Mouse (Mus musculus): ENCODE results near the gene Sp3. TPM values are rescaled to one million over a fixed set of nuclear protein-coding genes. Genes with fewer than 3 reads are reported as not detected.

Sp3 gene
- polyA plus RNA-seq, 1 experiment from 2014 or later: 59.4 TPM

DNA sequence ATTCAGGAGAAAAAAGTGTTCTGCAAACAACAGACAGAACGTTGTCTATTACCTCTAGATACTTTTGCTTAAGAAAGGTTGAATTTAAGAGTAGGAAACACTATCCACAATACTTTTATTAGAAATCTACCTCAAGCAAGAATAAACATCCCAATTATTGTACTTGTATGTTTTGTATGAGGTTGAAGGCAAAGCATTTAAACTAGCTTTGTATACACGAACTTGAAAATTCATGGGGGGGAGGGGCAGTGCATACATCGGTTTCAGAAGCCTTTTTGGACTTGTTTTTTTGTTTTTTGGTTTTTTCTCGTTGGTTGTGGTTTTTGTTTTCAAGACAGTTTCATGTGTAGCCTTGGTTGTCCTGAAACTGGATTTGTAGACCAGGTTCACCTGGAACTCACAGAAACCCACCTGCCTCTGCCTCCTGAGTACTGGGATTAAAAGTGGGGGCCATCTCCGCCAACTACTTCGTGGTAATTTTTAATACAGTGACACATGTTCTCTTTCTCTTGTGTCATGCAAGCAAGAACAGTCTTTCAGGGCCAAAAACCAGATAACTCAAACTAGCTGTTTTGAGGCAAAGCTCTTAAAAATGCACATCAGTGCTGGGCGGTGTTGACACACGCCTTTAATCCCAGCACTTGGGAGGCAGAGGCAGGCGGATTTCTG is 1.3 kb upstream of the Sp3 start:
- H3K4me2 ChIP-seq (ENCODE audit: low read depth, low read length): peak overlapping the region; percentile 72
- H3K4me1 ChIP-seq (replicated peaks; ENCODE audit: control insufficient read depth, insufficient read depth, low read length): peaks cover 5% of the 10 kb centered on the region; the same call in 1 of the 2 replicates
- H3K36me3 ChIP-seq (ENCODE audit: control insufficient read depth, insufficient read depth, low read length): no peaks in the 10 kb centered on the region
- ATAC-seq (ENCODE audit: low read depth): no peak
- H3K27me3 ChIP-seq (ENCODE audit: control insufficient read depth, insufficient read depth, low read depth, low read length): no peaks in the 10 kb centered on the region
- WGBS: 73% methylated on average over 9 of the region's 9 CpGs
- no peaks in the 10 kb centered on the region for H3K9me3 ChIP-seq (ENCODE audit: control insufficient read depth, low read length)
- no peak overlapping the region; the same call in 1 of the 2 replicates for H3K4me3 ChIP-seq (ENCODE audit: low read length)
- H3K9ac ChIP-seq (ENCODE audit: low read length): no peak overlapping the region
- peak overlapping the region; percentile 100; the same call in 1 of the 2 replicates for H3K27ac ChIP-seq (ENCODE audit: low read length)

DNA sequence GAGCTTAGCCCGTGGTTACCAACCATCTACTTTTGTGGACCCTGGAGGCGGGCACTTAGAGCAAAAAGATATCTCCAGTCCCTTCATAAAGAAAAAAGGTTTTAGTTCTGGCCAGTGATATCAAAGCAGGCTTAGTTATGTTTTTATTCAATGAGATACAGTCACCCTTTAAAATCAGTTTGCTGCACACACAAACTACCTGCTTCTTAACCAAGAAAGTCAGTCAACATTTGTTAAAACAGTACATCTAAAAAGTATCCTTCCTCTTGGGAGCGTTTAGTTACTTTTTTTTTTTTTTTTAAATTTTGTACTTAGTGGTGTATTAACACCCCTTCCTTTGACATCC is 802 bp upstream of the Sp3 start:
- H3K36me3 ChIP-seq (ENCODE audit: control insufficient read depth, insufficient read depth, low read length): no peaks in the 10 kb centered on the region
- H3K27ac ChIP-seq (ENCODE audit: low read length): peak overlapping the region; percentile 100
- no peaks in the 10 kb centered on the region for H3K27me3 ChIP-seq (ENCODE audit: control insufficient read depth, insufficient read depth, low read depth, low read length)
- peak overlapping the region; percentile 100 for H3K9ac ChIP-seq (ENCODE audit: low read length)
- 7% methylated on average over 3 of the region's 3 CpGs for WGBS
- peaks cover 8% of the 10 kb centered on the region for H3K4me1 ChIP-seq (replicated peaks; ENCODE audit: control insufficient read depth, insufficient read depth, low read length)
- no peaks in the 10 kb centered on the region for H3K9me3 ChIP-seq (ENCODE audit: control insufficient read depth, low read length)
- no peak for ATAC-seq (ENCODE audit: low read depth)
- peak overlapping the region; percentile 99 for H3K4me3 ChIP-seq (ENCODE audit: low read length)
- H3K4me2 ChIP-seq (ENCODE audit: low read depth, low read length): peak overlapping the region; percentile 72

- Histone ChIP-seq H3K36me3 (ENCODE audit: control insufficient read depth, insufficient read depth, low read length) (no peaks in the 10 kb centered on the region), H3K9ac (ENCODE audit: low read length) (peak overlapping the region; percentile 100), H3K4me1 (replicated peaks; ENCODE audit: control insufficient read depth, insufficient read depth, low read length) (peaks cover 15% of the 10 kb centered on the region), H3K4me2 (ENCODE audit: low read depth, low read length) (peak overlapping the region; percentile 62), H3K9me3 (ENCODE audit: control insufficient read depth, low read length) (no peaks in the 10 kb centered on the region), H3K27me3 (ENCODE audit: control insufficient read depth, insufficient read depth, low read depth, low read length) (no peaks in the 10 kb centered on the region), H3K4me3 (ENCODE audit: low read length) (peak overlapping the region; percentile 99), H3K27ac (ENCODE audit: low read length) (peak overlapping the region; percentile 100)
- peak; percentile 81 for ATAC-seq (ENCODE audit: low read depth)
- WGBS: 0% methylated on average over 21 of the region's 54 CpGs
Measured at GRCm38 (mm10) chr2:72979659-72980071, 581 bp downstream of the Sp3 start.

DNA sequence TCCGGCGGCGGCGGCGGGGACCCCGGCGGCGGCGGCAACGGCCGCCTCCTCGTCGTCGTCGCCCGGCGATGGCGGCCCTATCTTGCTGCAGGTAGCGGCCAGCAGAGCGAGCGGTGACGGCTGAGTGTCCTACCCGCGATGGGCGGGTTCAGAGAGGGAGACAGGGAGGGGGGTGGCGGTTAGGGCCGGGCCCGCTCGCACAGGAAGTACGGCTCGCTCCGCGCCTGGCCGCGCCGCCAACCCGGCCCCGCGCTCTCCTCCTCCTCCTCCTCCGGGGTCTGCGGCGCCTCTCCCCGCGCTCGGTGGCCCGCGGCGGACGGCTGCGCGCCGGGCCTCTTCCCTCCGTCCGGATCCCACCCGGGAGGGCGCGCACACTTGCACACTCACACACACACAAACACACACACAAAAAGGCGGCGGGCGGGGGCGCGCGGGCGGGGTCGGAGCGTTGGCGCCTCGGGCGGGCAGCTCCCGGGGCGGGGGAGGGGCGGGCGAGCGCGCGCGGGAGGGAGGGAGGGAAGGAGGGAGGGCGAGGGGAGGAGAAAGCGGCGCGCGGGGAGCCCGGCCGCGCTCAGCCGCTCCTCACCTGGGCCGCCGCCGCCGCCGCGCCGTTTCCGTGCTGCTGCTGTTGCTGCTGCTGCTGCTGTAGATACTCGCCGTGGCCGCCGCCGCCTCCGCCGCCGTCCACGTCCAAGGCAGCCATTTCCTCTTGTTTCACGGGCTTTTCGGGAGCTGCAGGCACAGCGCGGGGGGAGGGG is 1.2 kb downstream of the Sp3 start:
- WGBS: under 1% methylated on average over 44 of the region's 107 CpGs
- H3K4me3 ChIP-seq (ENCODE audit: low read length): peak overlapping the region; percentile 99
- H3K9ac ChIP-seq (ENCODE audit: low read length): peak overlapping the region; percentile 100
- H3K36me3 ChIP-seq (ENCODE audit: control insufficient read depth, insufficient read depth, low read length): no peaks in the 10 kb centered on the region
- peaks cover 15% of the 10 kb centered on the region for H3K4me1 ChIP-seq (replicated peaks; ENCODE audit: control insufficient read depth, insufficient read depth, low read length)
- no peaks in the 10 kb centered on the region for H3K27me3 ChIP-seq (ENCODE audit: control insufficient read depth, insufficient read depth, low read depth, low read length)
- ATAC-seq (ENCODE audit: low read depth): peak; percentile 86
- H3K27ac ChIP-seq (ENCODE audit: low read length): peak overlapping the region; percentile 100
- peak overlapping the region; percentile 62 for H3K4me2 ChIP-seq (ENCODE audit: low read depth, low read length)
- no peaks in the 10 kb centered on the region for H3K9me3 ChIP-seq (ENCODE audit: control insufficient read depth, low read length)

DNA sequence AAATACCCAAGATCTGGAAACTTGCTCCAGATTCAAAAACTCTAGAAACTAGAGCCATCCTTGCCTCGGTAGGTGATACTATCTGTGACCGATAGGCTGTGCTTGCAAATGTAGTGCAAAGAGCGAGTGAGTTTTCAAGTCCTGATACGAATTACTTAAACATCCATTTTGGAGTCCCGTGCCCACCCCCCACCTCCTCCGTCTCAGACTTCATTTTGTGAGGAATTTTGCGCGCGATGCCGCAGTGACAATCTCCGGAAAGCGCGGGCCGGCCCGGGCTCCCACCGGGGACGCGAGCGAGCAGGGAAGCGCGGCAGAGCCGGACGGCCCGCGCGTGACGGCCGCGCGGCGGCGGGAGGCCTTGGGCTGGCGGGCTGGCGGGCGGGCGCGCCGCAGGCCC is 1.8 kb downstream of the Sp3 start:
- H3K9ac ChIP-seq (ENCODE audit: low read length): peak overlapping the region; percentile 100
- H3K4me3 ChIP-seq (ENCODE audit: low read length): peak overlapping the region; percentile 99
- under 1% methylated on average over 37 of the region's 38 CpGs for WGBS
- no peaks in the 10 kb centered on the region for H3K9me3 ChIP-seq (ENCODE audit: control insufficient read depth, low read length)
- peak; percentile 9 for ATAC-seq (ENCODE audit: low read depth)
- peak overlapping the region; percentile 100 for H3K27ac ChIP-seq (ENCODE audit: low read length)
- H3K36me3 ChIP-seq (ENCODE audit: control insufficient read depth, insufficient read depth, low read length): no peaks in the 10 kb centered on the region
- peaks cover 15% of the 10 kb centered on the region for H3K4me1 ChIP-seq (replicated peaks; ENCODE audit: control insufficient read depth, insufficient read depth, low read length)
- no peaks in the 10 kb centered on the region for H3K27me3 ChIP-seq (ENCODE audit: control insufficient read depth, insufficient read depth, low read depth, low read length)
- H3K4me2 ChIP-seq (ENCODE audit: low read depth, low read length): peak overlapping the region; percentile 62

GRCm38 (mm10) chr2:72977272-72977671 is 3.0 kb downstream of the Sp3 start:
- H3K4me3 ChIP-seq (ENCODE audit: low read length): peak overlapping the region; percentile 35
- 54% methylated on average over 1 of the region's 1 CpGs for WGBS
- H3K9ac ChIP-seq (ENCODE audit: low read length): 0 out of 2 replicates have a peak overlapping the region, but pooled peaks have one; percentile 30

DNA sequence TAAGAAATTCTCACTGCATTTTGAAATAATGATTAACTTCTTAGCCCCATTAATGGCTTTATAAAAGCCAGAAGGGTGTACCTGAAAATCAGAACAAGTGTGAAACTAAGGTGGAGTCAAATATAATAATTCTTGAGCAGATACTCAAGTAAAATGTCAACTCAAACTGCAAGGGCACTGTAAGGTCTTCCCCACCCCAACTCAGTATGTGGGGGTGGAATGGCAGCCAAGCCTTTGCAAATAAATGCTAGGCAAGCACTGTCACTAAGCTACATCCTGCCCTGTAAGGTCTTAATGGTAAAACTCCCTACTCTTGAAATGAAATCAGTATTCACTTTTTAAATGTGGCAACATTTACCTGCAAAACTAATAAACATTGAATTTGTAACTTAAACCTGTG is 4.2 kb downstream of the Sp3 start:
- no peak for ATAC-seq (ENCODE audit: low read depth)
- Histone ChIP-seq H3K27ac (ENCODE audit: low read length) (no peak overlapping the region), H3K9ac (ENCODE audit: low read length) (no peak overlapping the region), H3K4me1 (replicated peaks; ENCODE audit: control insufficient read depth, insufficient read depth, low read length) (peaks cover 13% of the 10 kb centered on the region), H3K9me3 (ENCODE audit: control insufficient read depth, low read length) (no peaks in the 10 kb centered on the region), H3K4me3 (ENCODE audit: low read length) (no peak overlapping the region), H3K36me3 (ENCODE audit: control insufficient read depth, insufficient read depth, low read length) (peaks cover 2% of the 10 kb centered on the region), H3K27me3 (ENCODE audit: control insufficient read depth, insufficient read depth, low read depth, low read length) (no peaks in the 10 kb centered on the region), H3K4me2 (ENCODE audit: low read depth, low read length) (peak overlapping the region; percentile 18; the same call in 1 of the 2 replicates)

More at GRCm38 (mm10) chr2:72977272-72977671, 3.0 kb downstream of the Sp3 start:
- H3K36me3 ChIP-seq (ENCODE audit: control insufficient read depth, insufficient read depth, low read length): no peaks in the 10 kb centered on the region
- peak overlapping the region; percentile 60 for H3K4me2 ChIP-seq (ENCODE audit: low read depth, low read length)
- H3K27me3 ChIP-seq (ENCODE audit: control insufficient read depth, insufficient read depth, low read depth, low read length): no peaks in the 10 kb centered on the region
- no peak overlapping the region for H3K27ac ChIP-seq (ENCODE audit: low read length)
- ATAC-seq (ENCODE audit: low read depth): no peak
- H3K4me1 ChIP-seq (replicated peaks; ENCODE audit: control insufficient read depth, insufficient read depth, low read length): peaks cover 15% of the 10 kb centered on the region
- H3K9me3 ChIP-seq (ENCODE audit: control insufficient read depth, low read length): no peaks in the 10 kb centered on the region

DNA sequence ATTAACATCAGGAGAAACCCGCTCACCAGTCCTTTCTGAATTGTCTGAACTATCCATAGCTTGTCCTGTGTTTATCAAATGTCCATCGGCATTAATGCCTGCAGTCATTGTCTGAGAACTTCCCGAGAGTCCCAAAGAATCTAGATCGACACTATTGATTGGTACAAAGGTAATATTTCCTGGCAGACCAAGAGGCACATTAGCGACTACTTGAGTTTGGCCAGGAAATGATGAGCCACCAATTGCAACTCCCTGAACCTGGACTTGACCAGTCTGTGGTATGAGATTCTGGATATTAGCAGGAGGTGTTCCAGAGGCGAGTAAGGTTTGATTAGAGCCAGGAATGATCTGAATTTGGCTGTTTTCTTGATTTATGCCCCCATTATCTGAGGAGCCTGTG is 9.4 kb downstream of the Sp3 start:
- no peaks in the 10 kb centered on the region for H3K9me3 ChIP-seq (ENCODE audit: control insufficient read depth, low read length)
- no peaks in the 10 kb centered on the region for H3K27me3 ChIP-seq (ENCODE audit: control insufficient read depth, insufficient read depth, low read depth, low read length)
- no peak overlapping the region for H3K4me3 ChIP-seq (ENCODE audit: low read length)
- peaks cover 5% of the 10 kb centered on the region for H3K4me1 ChIP-seq (replicated peaks; ENCODE audit: control insufficient read depth, insufficient read depth, low read length)
- ATAC-seq (ENCODE audit: low read depth): no peak
- no peak overlapping the region for H3K4me2 ChIP-seq (ENCODE audit: low read depth, low read length)
- H3K9ac ChIP-seq (ENCODE audit: low read length): no peak overlapping the region
- no peak overlapping the region for H3K27ac ChIP-seq (ENCODE audit: low read length)
- WGBS: 91% methylated on average over 6 of the region's 6 CpGs
- H3K36me3 ChIP-seq (ENCODE audit: control insufficient read depth, insufficient read depth, low read length): peaks cover 20% of the 10 kb centered on the region

GRCm38 (mm10) chr2:72970302-72970701 is 9.9 kb downstream of the Sp3 start:
- no peak for ATAC-seq (ENCODE audit: low read depth)
- H3K4me3 ChIP-seq (ENCODE audit: low read length): no peak overlapping the region
- no peaks in the 10 kb centered on the region for H3K9me3 ChIP-seq (ENCODE audit: control insufficient read depth, low read length)
- H3K4me1 ChIP-seq (replicated peaks; ENCODE audit: control insufficient read depth, insufficient read depth, low read length): no peaks in the 10 kb centered on the region; the same call in 1 of the 2 replicates
- peaks cover 20% of the 10 kb centered on the region for H3K36me3 ChIP-seq (ENCODE audit: control insufficient read depth, insufficient read depth, low read length)
- no peak overlapping the region for H3K9ac ChIP-seq (ENCODE audit: low read length)
- 86% methylated on average over 4 of the region's 4 CpGs for WGBS
- no peak overlapping the region for H3K4me2 ChIP-seq (ENCODE audit: low read depth, low read length)
- no peaks in the 10 kb centered on the region for H3K27me3 ChIP-seq (ENCODE audit: control insufficient read depth, insufficient read depth, low read depth, low read length)
- H3K27ac ChIP-seq (ENCODE audit: low read length): no peak overlapping the region

All from lung, embryonic 16.5 days (tissue).